In genomic region chr10:80613821-80614220, GRCm38 (mm10) we compare ENCODE assay signal across 22 mouse cellular contexts. TPM values are rescaled to one million over a fixed set of nuclear protein-coding genes. Genes with fewer than 3 reads are reported as not detected.
"Had no signal": no experiment of that assay in that cellular context is flagged by ENCODE, and none has a peak within 500 bp of the region (broad histone marks: within the 10 kb centered on the region; RNA-seq: fewer than 3 reads in every experiment).

No protein-coding gene starts in this region.

- H3K4me3 ChIP-seq: kidney, embryonic 15.5 days; left cerebral cortex, adult 2 months; liver, embryonic 12.5 days; midbrain, embryonic 12.5 days; midbrain, embryonic 15.5 days; myocyte; neural tube, embryonic 13.5 days; stomach, embryonic 15.5 days had no signal

- H3K27me3 ChIP-seq: kidney, embryonic 15.5 days; liver, embryonic 12.5 days; midbrain, embryonic 12.5 days; midbrain, embryonic 15.5 days; neural tube, embryonic 13.5 days; stomach, embryonic 15.5 days had no signal

- DNase-seq: kidney, adult 8-10 months; kidney, postnatal 10 days; kidney, postnatal 36 days; layer of hippocampus, adult 9-11 months; layer of hippocampus, postnatal 36 days; lung, embryonic 14.5 days; lung, postnatal 10 days; lung, postnatal 36 days; retina, postnatal 1 day; right cerebral cortex, postnatal 25 days; spleen, adult 18-20 months; thymus, adult 18-20 months had no signal

- H3K4me2 ChIP-seq: kidney, embryonic 15.5 days; liver, embryonic 12.5 days; lung, embryonic 14.5 days; midbrain, embryonic 12.5 days; midbrain, embryonic 15.5 days; neural tube, embryonic 13.5 days; stomach, embryonic 15.5 days had no signal

- H3K27ac ChIP-seq: kidney, embryonic 15.5 days; left cerebral cortex, adult 2 months; liver, embryonic 12.5 days; midbrain, embryonic 12.5 days; midbrain, embryonic 15.5 days; neural tube, embryonic 13.5 days; stomach, embryonic 15.5 days had no signal

- H3K9ac ChIP-seq: kidney, embryonic 15.5 days; liver, embryonic 12.5 days; lung, embryonic 14.5 days; midbrain, embryonic 12.5 days; midbrain, embryonic 15.5 days; neural tube, embryonic 13.5 days; stomach, embryonic 15.5 days had no signal

- H3K9me3 ChIP-seq: kidney, embryonic 15.5 days; liver, embryonic 12.5 days; midbrain, embryonic 12.5 days; midbrain, embryonic 15.5 days; neural tube, embryonic 13.5 days; stomach, embryonic 15.5 days had no signal

- ATAC-seq: intestine, postnatal 0 days; liver, embryonic 12.5 days; midbrain, embryonic 15.5 days had no signal

- H3K4me1 ChIP-seq: kidney, embryonic 15.5 days; midbrain, embryonic 12.5 days; midbrain, embryonic 15.5 days; neural tube, embryonic 13.5 days; stomach, embryonic 15.5 days had no signal

RNA-seq across cellular contexts. Expression of gene Adat3, which starts 11.1 kb away (rescaled TPM):
- total RNA-seq: neutrophil, adult 5-6 weeks had no signal
